Mouse (Mus musculus) adrenal gland, adult 8-10 months (tissue): ENCODE results near the gene Oit1. TPM values are rescaled to one million over a fixed set of nuclear protein-coding genes. Genes with fewer than 3 reads are reported as not detected.

ENCODE experiments used
- total RNA-seq, 4 experiments: library from RNA; stranded (reverse); gene quantifications; 2 replicates each; pipeline ENCODE4 v1.2.4; 2022

Oit1 gene
- total RNA-seq, 4 experiments from 2014 or later = not detected

Other genes starting within 250 kb of the Oit1 start
- gene Pdhb, start 205.7 kb downstream of the Oit1 start, total RNA-seq = 100 to 1,000 TPM; 184 to 265 (median 230) TPM
- gene Kctd6, start 164.6 kb downstream of the Oit1 start, total RNA-seq = 10 to 100 TPM; 15.1 to 22.2 (median 18.1) TPM
- gene Acox2, start 119.4 kb downstream of the Oit1 start, total RNA-seq = under 1 TPM in 3 of 4 experiments, not detected in 1; 0.21 to 0.46 (median 0.26) TPM
- gene Fam107a, start 60.7 kb downstream of the Oit1 start, total RNA-seq = 1 to 10 TPM; 3.7 to 6.7 (median 5.6) TPM